Comparison of ENCODE assay signal across 23 mouse cellular contexts in genomic region chr17:33520366-33520765, GRCm38 (mm10). TPM values are rescaled to one million over a fixed set of nuclear protein-coding genes. Genes with fewer than 3 reads are reported as not detected.
DNase-seq lines count a peak whose midpoint lies in the region; ATAC-seq and TF ChIP-seq lines count a peak whose summit lies in the region.
"Had no signal": no experiment of that assay in that cellular context is flagged by ENCODE, and none has a peak within 500 bp of the region (broad histone marks: within the 10 kb centered on the region; RNA-seq: fewer than 3 reads in every experiment).

No protein-coding gene starts in this region.

- H3K9me3 ChIP-seq in lung, postnatal 0 days (ENCODE audit: low read length): no peaks in the 10 kb centered on the region
- no peaks in the 10 kb centered on the region for H3K9me3 ChIP-seq in hindbrain, embryonic 14.5 days (ENCODE audit: control insufficient read depth, low read length)
- H3K9me3 ChIP-seq: forebrain, embryonic 10.5 days; forebrain, embryonic 13.5 days; G1E; hindbrain, embryonic 12.5 days had no signal

- no peak for TF ChIP-seq CTCF in lung, postnatal 0 days (IDR thresholded peaks at IDR 0.05)

- no peaks in the 10 kb centered on the region for H3K36me3 ChIP-seq in lung, postnatal 0 days (ENCODE audit: insufficient read depth, low read length)
- H3K36me3 ChIP-seq in hindbrain, embryonic 14.5 days (replicated peaks; ENCODE audit: control insufficient read depth, insufficient read depth): no peaks in the 10 kb centered on the region
- H3K36me3 ChIP-seq: forebrain, embryonic 10.5 days; G1E; hindbrain, embryonic 12.5 days had no signal

- H3K4me1 ChIP-seq in lung, postnatal 0 days (ENCODE audit: insufficient read depth, low read depth, low read length): peaks cover 4% of the 10 kb centered on the region; the same call in 1 of the 2 replicates
- H3K4me1 ChIP-seq in hindbrain, embryonic 14.5 days (replicated peaks; ENCODE audit: control insufficient read depth, insufficient read depth, low read length): peaks cover 11% of the 10 kb centered on the region

- H3K9ac ChIP-seq in lung, postnatal 0 days (replicated peaks; ENCODE audit: low read depth): no peak overlapping the region
- H3K9ac ChIP-seq in hindbrain, embryonic 14.5 days: no peak overlapping the region
- H3K9ac ChIP-seq: forebrain, embryonic 13.5 days; hindbrain, embryonic 12.5 days had no signal

- no peak overlapping the region for H3K27ac ChIP-seq in lung, postnatal 0 days (ENCODE audit: low read length)
- no peak overlapping the region for H3K27ac ChIP-seq in hindbrain, embryonic 14.5 days
- H3K27ac ChIP-seq: forebrain, embryonic 10.5 days; forebrain, embryonic 13.5 days; hindbrain, embryonic 12.5 days had no signal

- peak; percentile 64 for TF ChIP-seq EP300 in lung, postnatal 0 days (IDR thresholded peaks at IDR 0.05)

- 0% methylated on average over 1 of the region's 1 CpGs for WGBS in lung, postnatal 0 days
- WGBS in hindbrain, embryonic 14.5 days: 60% methylated on average over 1 of the region's 1 CpGs

- H3K4me3 ChIP-seq in lung, postnatal 0 days (ENCODE audit: low read depth, low read length): no peak overlapping the region
- no peak overlapping the region for H3K4me3 ChIP-seq in hindbrain, embryonic 14.5 days (replicated peaks; ENCODE audit: low read length)
- H3K4me3 ChIP-seq: forebrain, embryonic 10.5 days; forebrain, embryonic 13.5 days; hindbrain, embryonic 12.5 days had no signal

- DNase-seq in lung, adult 18-20 months: peak; percentile 50 to 58
- no peak for DNase-seq in lung, postnatal 4 days
- DNase-seq in lung, postnatal 0 days (ENCODE audit: low spot score): peak; percentile 71
- DNase-seq in lung, postnatal 25 days (ENCODE audit: low spot score): peak; percentile 73
- no peak for DNase-seq in spleen, adult 18-20 months
- DNase-seq in hindbrain, embryonic 14.5 days (ENCODE audit: low spot score): no peak
- DNase-seq: adrenal gland, postnatal 10 days; adrenal gland, postnatal 36 days; B cell, adult 2 months; cerebellum, adult 18-20 months; cerebellum, adult 9-10 months; cerebellum, postnatal 14 days; gastrocnemius, postnatal 10 days; gastrocnemius, postnatal 36 days had no signal

- no peaks in the 10 kb centered on the region for H3K27me3 ChIP-seq in lung, postnatal 0 days (replicated peaks; ENCODE audit: insufficient read depth, low read length)
- no peaks in the 10 kb centered on the region for H3K27me3 ChIP-seq in hindbrain, embryonic 14.5 days (ENCODE audit: control insufficient read depth, insufficient read depth, low read length)
- H3K27me3 ChIP-seq: CH12.LX; forebrain, embryonic 13.5 days; hindbrain, embryonic 12.5 days had no signal

- no peak for ATAC-seq in lung, postnatal 0 days
- no peak for ATAC-seq in hindbrain, embryonic 14.5 days (ENCODE audit: low FRiP score)
- ATAC-seq: forebrain, embryonic 13.5 days; forebrain, embryonic 16.5 days; hindbrain, embryonic 16.5 days; Patski had no signal

- no peak overlapping the region for H3K4me2 ChIP-seq in lung, postnatal 0 days (replicated peaks; ENCODE audit: low read depth, low read length)
- H3K4me2 ChIP-seq in hindbrain, embryonic 14.5 days (replicated peaks): no peak overlapping the region
- H3K4me2 ChIP-seq: forebrain, embryonic 13.5 days; heart, embryonic 11.5 days; hindbrain, embryonic 12.5 days had no signal

RNA-seq across cellular contexts. Expression of gene Adamts10, which starts 3.6 kb away (rescaled TPM):
- polyA plus RNA-seq in lung, postnatal 0 days (2015; fragmentation: Nextera tagmentation; extraction: Ambion mirVana): 79.8 and 90.6 TPM in 2 replicates
- polyA plus RNA-seq in hindbrain, embryonic 14.5 days (2014; fragmentation: Nextera tagmentation; extraction: Ambion mirVana): 47.7 and 59.0 TPM in 2 replicates

RNA-seq across cellular contexts. Expression of gene Myo1f, which starts 35.1 kb away (rescaled TPM):
- polyA plus RNA-seq in lung, postnatal 0 days (2015; fragmentation: Nextera tagmentation; extraction: Ambion mirVana): 6.5 and 8.1 TPM in 2 replicates
- 1.7 and 2.0 TPM in 2 replicates for polyA plus RNA-seq in hindbrain, embryonic 14.5 days (2014; fragmentation: Nextera tagmentation; extraction: Ambion mirVana)
- polyA plus RNA-seq: Patski had no signal

Comparison
In these comparisons a context has a peak if more than half of its experiments do, and no peak if none do; other contexts are left out.
1. DNase-seq: peak in lung, adult 18-20 months (2 of 2), lung, postnatal 0 days (single experiment) and lung, postnatal 25 days (single experiment); none in lung, postnatal 4 days (0 of 2), spleen, adult 18-20 months (0 of 2) and hindbrain, embryonic 14.5 days (single experiment).